Mouse (Mus musculus): Measurements from ENCODE around the gene Ptpre. TPM values are rescaled to one million over a fixed set of nuclear protein-coding genes. Genes with fewer than 3 reads are reported as not detected.
A peak's percentile ranks its signal among the peaks of the same experiment; 100 is the strongest.
"Not testable (repeated sequence)": the region's sequence is repeated elsewhere in the genome, so short reads cannot be mapped to it uniquely, and the experiment has no call there.

Ptpre gene
- 0.48 and 0.53 TPM in 2 replicates for polyA plus RNA-seq (2014; fragmentation: Nextera tagmentation; extraction: Ambion mirVana)

DNA sequence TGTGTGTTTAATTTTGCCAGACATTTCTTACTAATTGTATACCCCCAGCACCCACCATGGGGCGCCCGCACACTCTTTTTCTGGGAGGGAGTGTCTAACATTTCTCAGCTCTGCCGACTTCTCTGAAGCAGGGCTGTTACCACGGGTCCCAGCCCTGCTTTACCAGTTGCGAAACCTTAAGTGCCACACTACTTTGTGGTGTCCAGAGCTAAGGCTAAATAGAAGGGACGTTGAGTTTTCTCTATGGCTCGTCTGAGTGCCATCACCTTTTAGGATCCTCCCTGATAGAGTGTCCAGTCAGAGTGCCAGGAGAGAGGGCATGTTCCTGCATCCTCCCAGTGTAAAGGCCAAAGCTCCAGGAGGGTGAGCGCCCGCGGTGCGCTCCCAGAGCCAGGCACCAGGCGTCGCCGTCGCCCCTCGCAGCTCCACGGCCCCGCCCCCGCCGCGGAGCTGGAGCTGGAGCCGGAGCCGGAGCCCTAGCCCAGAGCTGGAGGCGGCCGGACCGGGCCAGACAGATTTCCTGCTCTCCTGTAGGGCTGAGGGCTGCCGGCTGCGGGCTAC is at the start of gene Ptpre:
TSS of gene Ptpre (plus strand) at position 141 of the 561 bp plus-strand sequence.
- peak within 1 kb of the TSS; percentile 4 for H3K9ac ChIP-seq (ENCODE audit: low read length)
- H3K36me3 ChIP-seq (ENCODE audit: control insufficient read depth, insufficient read depth, low read length) = no peaks in the 10 kb centered on the region
- DNase-seq (ENCODE audit: low spot score, missing footprints) (peak; percentile 98), ATAC-seq (ENCODE audit: low FRiP score) (peak; percentile 94)
- peak within 1 kb of the TSS; percentile 83 for H3K4me2 ChIP-seq
- WGBS = 5% methylated on average over 27 of the region's 28 CpGs
- no peak within 1 kb of the TSS for H3K27ac ChIP-seq (ENCODE audit: low read depth, low read length)
- H3K9me3 ChIP-seq (ENCODE audit: control insufficient read depth, low read length) = no peaks in the 10 kb centered on the region
- H3K4me1 ChIP-seq (ENCODE audit: control insufficient read depth, insufficient read depth, low read length) = peaks cover 5% of the 10 kb centered on the region
- peaks cover 8% of the 10 kb centered on the region for H3K27me3 ChIP-seq (ENCODE audit: control insufficient read depth, insufficient read depth, low read length)
- peak within 1 kb of the TSS; percentile 42 for H3K4me3 ChIP-seq (ENCODE audit: low read depth, low read length)

DNA sequence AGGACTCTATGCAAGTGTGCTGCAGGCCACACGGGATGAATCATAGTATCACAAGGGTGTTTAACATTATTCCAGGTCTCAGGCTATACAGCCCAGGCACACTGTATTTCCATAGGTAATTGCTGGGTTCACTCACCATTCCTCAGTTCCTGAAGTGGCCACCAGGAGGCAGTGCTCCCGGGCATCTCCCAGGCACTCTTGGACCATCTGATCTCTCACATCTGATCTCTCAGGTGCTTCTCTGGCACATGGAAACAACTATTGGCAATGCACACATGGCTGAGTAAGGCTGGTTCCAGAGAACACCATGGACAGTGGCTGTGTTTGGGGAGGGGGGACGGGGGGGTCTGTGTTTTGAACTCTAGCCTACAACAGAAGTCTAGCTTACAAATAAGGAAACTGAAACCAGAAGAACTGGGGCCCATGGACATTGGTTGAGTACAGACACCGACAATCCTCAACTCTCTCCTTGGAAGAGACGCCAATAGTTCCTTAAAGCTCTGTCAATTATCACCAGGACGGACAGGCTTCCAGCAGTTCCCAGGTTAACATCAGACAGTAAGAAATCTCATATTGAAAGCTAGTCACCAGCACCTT is 49.0 kb upstream of the Ptpre start:
- WGBS = 82% methylated on average over 6 of the region's 6 CpGs
- no peak for DNase-seq (ENCODE audit: low spot score, missing footprints)
- no peak for ATAC-seq (ENCODE audit: low FRiP score)
- no peaks in the 10 kb centered on the region for H3K36me3 ChIP-seq (ENCODE audit: control insufficient read depth, insufficient read depth, low read length)
- H3K27me3 ChIP-seq (ENCODE audit: control insufficient read depth, insufficient read depth, low read length) = peaks cover 14% of the 10 kb centered on the region
- peaks cover 15% of the 10 kb centered on the region for H3K4me1 ChIP-seq (ENCODE audit: control insufficient read depth, insufficient read depth, low read length)
- H3K27ac ChIP-seq (ENCODE audit: low read depth, low read length) = no peak overlapping the region
- no peak overlapping the region for H3K4me2 ChIP-seq
- no peaks in the 10 kb centered on the region for H3K9me3 ChIP-seq (ENCODE audit: control insufficient read depth, low read length)
- no peak overlapping the region for H3K9ac ChIP-seq (ENCODE audit: low read length)
- H3K4me3 ChIP-seq (ENCODE audit: low read depth, low read length) = no peak overlapping the region

DNA sequence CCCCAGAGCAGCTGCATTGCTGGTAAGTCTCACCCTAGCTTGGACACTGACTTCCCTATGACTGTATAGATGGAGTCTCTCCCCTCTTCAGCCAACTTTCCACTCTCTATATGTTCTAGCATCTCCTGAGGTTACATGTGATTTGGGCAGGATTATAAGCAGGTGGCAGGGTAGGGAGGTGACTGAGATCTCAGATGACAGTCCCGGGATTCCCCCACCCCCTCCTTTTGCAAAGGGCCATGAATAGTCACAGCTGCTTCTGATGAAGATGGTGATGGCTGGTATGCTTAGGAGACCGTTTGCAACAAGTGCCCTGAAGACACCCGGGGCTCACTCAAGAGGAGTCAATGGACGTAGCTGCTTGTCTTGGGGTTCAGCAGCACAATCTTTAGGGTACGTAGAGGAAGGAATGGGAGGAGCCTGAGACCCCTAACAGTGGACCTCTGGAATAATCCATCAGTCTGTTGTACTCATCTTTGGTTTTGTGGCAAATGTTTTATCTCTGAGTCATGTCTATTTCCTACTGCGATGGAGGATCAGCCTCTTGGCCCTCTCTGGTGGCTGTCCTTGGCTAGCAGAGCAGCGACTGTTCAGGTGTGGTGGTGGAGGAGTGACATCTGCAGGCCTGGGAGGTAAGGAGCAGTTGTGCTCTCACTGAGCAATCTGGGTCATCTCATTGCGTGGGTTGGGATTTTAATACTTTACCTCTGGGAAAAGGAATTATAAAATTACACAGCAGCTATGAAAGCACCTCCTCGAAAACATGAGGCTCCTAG is 47.4 kb upstream of the Ptpre start:
- Histone ChIP-seq H3K27ac (ENCODE audit: low read depth, low read length) (no peak overlapping the region), H3K4me2 (no peak overlapping the region), H3K36me3 (ENCODE audit: control insufficient read depth, insufficient read depth, low read length) (no peaks in the 10 kb centered on the region), H3K9me3 (ENCODE audit: control insufficient read depth, low read length) (no peaks in the 10 kb centered on the region), H3K4me3 (ENCODE audit: low read depth, low read length) (no peak overlapping the region), H3K4me1 (ENCODE audit: control insufficient read depth, insufficient read depth, low read length) (peaks cover 11% of the 10 kb centered on the region), H3K9ac (ENCODE audit: low read length) (no peak overlapping the region), H3K27me3 (ENCODE audit: control insufficient read depth, insufficient read depth, low read length) (peaks cover 3% of the 10 kb centered on the region)
- 76% methylated on average over 9 of the region's 9 CpGs for WGBS
- DNase-seq (ENCODE audit: low spot score, missing footprints) (no peak), ATAC-seq (ENCODE audit: low FRiP score) (no peak)

DNA sequence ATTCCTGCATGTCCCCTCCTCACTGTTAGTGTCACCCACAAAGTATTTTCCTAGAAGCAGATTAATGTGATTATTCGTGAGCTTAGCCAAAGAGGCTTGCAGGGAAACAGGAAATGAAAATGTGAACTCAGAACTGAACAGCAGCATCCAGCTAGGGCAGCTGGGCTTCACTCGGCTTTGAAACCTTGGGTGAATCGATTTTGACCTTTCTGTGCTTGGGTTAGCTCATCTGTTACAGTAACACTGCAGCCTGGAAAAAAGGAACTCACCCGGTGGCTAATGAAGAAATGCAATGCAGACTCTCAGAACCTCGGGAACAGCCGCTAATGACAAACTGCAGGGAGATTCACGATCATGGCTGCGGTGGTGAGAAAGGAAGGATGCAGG is 46.8 kb upstream of the Ptpre start:
- peaks cover 5% of the 10 kb centered on the region for H3K4me1 ChIP-seq (ENCODE audit: control insufficient read depth, insufficient read depth, low read length)
- H3K4me3 ChIP-seq (ENCODE audit: low read depth, low read length) = no peak overlapping the region
- H3K36me3 ChIP-seq (ENCODE audit: control insufficient read depth, insufficient read depth, low read length) = no peaks in the 10 kb centered on the region
- no peak for DNase-seq (ENCODE audit: low spot score, missing footprints)
- no peak overlapping the region for H3K9ac ChIP-seq (ENCODE audit: low read length)
- WGBS = 75% methylated on average over 8 of the region's 8 CpGs
- no peak overlapping the region for H3K27ac ChIP-seq (ENCODE audit: low read depth, low read length)
- no peak for ATAC-seq (ENCODE audit: low FRiP score)
- H3K27me3 ChIP-seq (ENCODE audit: control insufficient read depth, insufficient read depth, low read length) = peaks cover 2% of the 10 kb centered on the region
- no peaks in the 10 kb centered on the region for H3K9me3 ChIP-seq (ENCODE audit: control insufficient read depth, low read length)
- no peak overlapping the region for H3K4me2 ChIP-seq

DNA sequence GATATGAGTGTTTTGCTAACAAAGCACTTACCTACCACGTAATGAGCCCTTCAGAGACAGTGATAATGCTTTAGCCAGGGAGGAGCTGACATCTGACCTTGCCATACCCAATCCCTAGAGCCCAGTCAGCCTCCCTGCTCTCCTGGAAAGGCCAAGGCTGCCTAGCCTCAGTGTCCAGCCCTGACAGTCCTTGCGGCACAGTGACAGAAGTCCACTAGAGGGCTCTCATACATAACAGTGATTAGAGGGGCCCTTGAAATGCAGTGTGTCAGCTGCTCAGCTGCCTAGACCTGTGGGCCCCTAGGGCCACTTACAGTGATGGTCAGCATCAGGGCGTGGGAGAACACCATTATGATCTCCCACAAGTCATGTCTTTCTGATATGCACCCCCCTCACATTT is 42.0 kb upstream of the Ptpre start:
- H3K27me3 ChIP-seq (ENCODE audit: control insufficient read depth, insufficient read depth, low read length) = no peaks in the 10 kb centered on the region
- H3K9me3 ChIP-seq (ENCODE audit: control insufficient read depth, low read length) = no peaks in the 10 kb centered on the region
- no peak overlapping the region for H3K9ac ChIP-seq (ENCODE audit: low read length)
- 48% methylated on average over 3 of the region's 3 CpGs for WGBS
- no peak overlapping the region for H3K4me3 ChIP-seq (ENCODE audit: low read depth, low read length)
- DNase-seq (ENCODE audit: low spot score, missing footprints) (no peak), ATAC-seq (ENCODE audit: low FRiP score) (no peak)
- no peak overlapping the region for H3K27ac ChIP-seq (ENCODE audit: low read depth, low read length)
- H3K4me2 ChIP-seq = no peak overlapping the region
- H3K36me3 ChIP-seq (ENCODE audit: control insufficient read depth, insufficient read depth, low read length) = no peaks in the 10 kb centered on the region
- no peaks in the 10 kb centered on the region for H3K4me1 ChIP-seq (ENCODE audit: control insufficient read depth, insufficient read depth, low read length)

DNA sequence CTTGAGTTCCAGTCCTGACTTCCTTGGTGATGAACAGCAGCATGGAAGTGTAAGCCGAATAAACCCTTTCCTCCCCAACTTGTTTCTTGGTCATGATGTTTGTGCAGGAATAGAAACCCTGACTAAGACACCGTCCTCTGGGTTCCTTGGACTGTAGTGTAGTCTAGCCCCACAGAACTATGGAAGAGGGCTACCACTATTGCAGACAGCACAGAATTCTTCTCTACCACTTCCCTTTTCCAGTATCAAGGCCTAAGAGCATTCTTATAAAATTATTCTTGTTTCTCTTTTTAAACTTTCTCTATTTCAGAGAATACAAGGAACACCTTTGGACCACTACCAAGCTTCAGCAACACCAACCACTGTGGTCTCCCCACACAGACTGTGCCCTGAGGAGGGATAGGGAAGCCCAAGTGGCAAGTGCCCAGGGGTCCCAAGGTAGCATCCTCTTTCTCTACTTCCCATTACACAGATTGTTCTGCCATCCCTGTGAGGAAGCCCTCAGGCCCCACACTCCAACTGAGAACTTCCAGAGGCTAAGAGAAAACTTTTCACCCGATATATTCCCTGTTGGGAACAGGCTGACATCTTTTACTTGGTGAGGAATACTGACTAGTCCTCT is 38.6 kb upstream of the Ptpre start:
- Histone ChIP-seq H3K27me3 (ENCODE audit: control insufficient read depth, insufficient read depth, low read length) (no peaks in the 10 kb centered on the region), H3K4me2 (no peak overlapping the region), H3K4me1 (ENCODE audit: control insufficient read depth, insufficient read depth, low read length) (no peaks in the 10 kb centered on the region), H3K9me3 (ENCODE audit: control insufficient read depth, low read length) (no peaks in the 10 kb centered on the region), H3K27ac (ENCODE audit: low read depth, low read length) (no peak overlapping the region), H3K9ac (ENCODE audit: low read length) (no peak overlapping the region), H3K36me3 (ENCODE audit: control insufficient read depth, insufficient read depth, low read length) (no peaks in the 10 kb centered on the region), H3K4me3 (ENCODE audit: low read depth, low read length) (no peak overlapping the region)
- DNase-seq (ENCODE audit: low spot score, missing footprints) (no peak), ATAC-seq (ENCODE audit: low FRiP score) (no peak)
- 84% methylated on average over 2 of the region's 3 CpGs for WGBS

DNA sequence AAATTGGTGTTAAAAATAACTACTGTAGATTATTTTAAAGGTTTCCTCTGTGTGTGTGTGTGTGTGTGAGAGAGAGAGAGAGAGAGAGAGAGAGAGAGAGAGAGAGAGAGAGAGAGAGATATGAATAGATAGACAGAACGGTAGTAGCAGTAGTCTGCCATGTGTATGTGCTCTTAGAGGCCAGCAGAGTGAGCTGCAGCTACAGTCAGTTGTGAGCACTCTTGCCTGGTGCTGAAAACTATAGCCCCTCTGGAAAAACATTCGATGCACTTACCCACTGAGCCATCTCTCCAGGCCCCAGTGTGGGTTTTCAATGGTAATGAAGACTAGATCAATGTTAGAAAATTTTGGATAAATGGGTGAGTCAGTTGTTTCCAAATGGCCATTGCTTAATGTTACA is 37.9 kb upstream of the Ptpre start:
- Histone ChIP-seq H3K9ac (ENCODE audit: low read length) (no peak overlapping the region), H3K4me1 (ENCODE audit: control insufficient read depth, insufficient read depth, low read length) (no peaks in the 10 kb centered on the region), H3K27ac (ENCODE audit: low read depth, low read length) (no peak overlapping the region), H3K36me3 (ENCODE audit: control insufficient read depth, insufficient read depth, low read length) (no peaks in the 10 kb centered on the region), H3K4me2 (no peak overlapping the region), H3K9me3 (ENCODE audit: control insufficient read depth, low read length) (no peaks in the 10 kb centered on the region), H3K27me3 (ENCODE audit: control insufficient read depth, insufficient read depth, low read length) (no peaks in the 10 kb centered on the region), H3K4me3 (ENCODE audit: low read depth, low read length) (no peak overlapping the region)
- no peak for ATAC-seq (ENCODE audit: low FRiP score)
- DNase-seq (ENCODE audit: low spot score, missing footprints) = no peak
- WGBS = 59% methylated on average over 2 of the region's 2 CpGs

DNA sequence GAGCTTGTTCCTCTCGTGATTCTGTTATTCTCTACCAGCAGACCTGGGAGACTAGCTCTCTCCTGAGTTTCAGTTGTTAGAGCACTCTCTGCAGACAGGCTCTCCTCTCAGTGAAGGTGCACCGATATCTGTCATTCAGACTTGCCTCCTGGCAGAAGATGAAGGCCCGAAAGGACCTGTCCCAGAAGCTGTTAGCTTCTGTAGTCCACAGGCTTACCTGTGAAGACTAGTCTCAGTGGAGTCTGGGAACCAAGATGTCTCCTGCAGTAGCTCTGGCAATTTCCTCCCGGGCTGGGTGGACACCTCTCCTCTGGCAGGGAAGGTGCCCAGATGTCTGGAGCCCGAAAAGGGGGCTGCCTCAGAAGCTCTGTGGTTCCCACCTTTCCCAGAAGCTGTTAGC is 30.8 kb upstream of the Ptpre start:
- DNase-seq (ENCODE audit: low spot score, missing footprints); H3K36me3 ChIP-seq (ENCODE audit: control insufficient read depth, insufficient read depth, low read length); H3K9ac ChIP-seq (ENCODE audit: low read length); H3K4me1 ChIP-seq (ENCODE audit: control insufficient read depth, insufficient read depth, low read length); ATAC-seq (ENCODE audit: low FRiP score); H3K9me3 ChIP-seq (ENCODE audit: control insufficient read depth, low read length); H3K27ac ChIP-seq (ENCODE audit: low read depth, low read length); H3K4me2 ChIP-seq; H3K4me3 ChIP-seq (ENCODE audit: low read depth, low read length); H3K27me3 ChIP-seq (ENCODE audit: control insufficient read depth, insufficient read depth, low read length): not testable (repeated sequence)
- 90% methylated on average over 5 of the region's 5 CpGs for WGBS

DNA sequence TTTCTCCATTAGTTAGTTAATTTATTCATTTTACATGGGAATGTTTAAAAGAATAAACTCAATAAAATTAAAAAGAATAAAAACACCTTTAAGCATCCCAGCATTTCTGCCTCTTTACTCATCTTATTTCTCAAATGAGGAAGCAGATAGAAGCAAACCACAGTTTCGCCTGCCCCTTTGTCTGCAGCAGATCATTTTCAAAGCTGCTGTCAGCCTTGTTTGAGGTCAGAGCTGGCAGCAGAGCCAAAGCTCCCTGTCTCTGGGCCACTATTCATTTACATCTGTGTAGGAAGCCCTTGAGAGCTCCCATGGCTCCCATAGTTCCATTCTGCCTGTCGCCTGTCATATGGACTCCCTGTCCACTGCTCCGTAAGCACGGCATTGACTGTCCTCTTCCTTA is 28.7 kb upstream of the Ptpre start:
- 83% methylated on average over 4 of the region's 4 CpGs for WGBS

More for the DNA sequence above, 28.7 kb upstream of the Ptpre start:
- no peak overlapping the region for H3K4me3 ChIP-seq (ENCODE audit: low read depth, low read length)
- H3K9me3 ChIP-seq (ENCODE audit: control insufficient read depth, low read length) = no peaks in the 10 kb centered on the region
- H3K9ac ChIP-seq (ENCODE audit: low read length) = no peak overlapping the region
- H3K4me1 ChIP-seq (ENCODE audit: control insufficient read depth, insufficient read depth, low read length) = no peaks in the 10 kb centered on the region
- H3K27me3 ChIP-seq (ENCODE audit: control insufficient read depth, insufficient read depth, low read length) = no peaks in the 10 kb centered on the region
- no peak overlapping the region for H3K4me2 ChIP-seq
- DNase-seq (ENCODE audit: low spot score, missing footprints) = no peak
- H3K27ac ChIP-seq (ENCODE audit: low read depth, low read length) = no peak overlapping the region
- no peaks in the 10 kb centered on the region for H3K36me3 ChIP-seq (ENCODE audit: control insufficient read depth, insufficient read depth, low read length)
- no peak for ATAC-seq (ENCODE audit: low FRiP score)
